Mouse (Mus musculus) ovary, postnatal 10 days (tissue): ENCODE measurements around the gene Card10.

ENCODE experiments used
- DNase-seq: peaks from one replicate; pipeline ENCODE4 v3.0.0; 2022; ENCODE audit warnings: low spot score

The Card10 gene

DNA sequence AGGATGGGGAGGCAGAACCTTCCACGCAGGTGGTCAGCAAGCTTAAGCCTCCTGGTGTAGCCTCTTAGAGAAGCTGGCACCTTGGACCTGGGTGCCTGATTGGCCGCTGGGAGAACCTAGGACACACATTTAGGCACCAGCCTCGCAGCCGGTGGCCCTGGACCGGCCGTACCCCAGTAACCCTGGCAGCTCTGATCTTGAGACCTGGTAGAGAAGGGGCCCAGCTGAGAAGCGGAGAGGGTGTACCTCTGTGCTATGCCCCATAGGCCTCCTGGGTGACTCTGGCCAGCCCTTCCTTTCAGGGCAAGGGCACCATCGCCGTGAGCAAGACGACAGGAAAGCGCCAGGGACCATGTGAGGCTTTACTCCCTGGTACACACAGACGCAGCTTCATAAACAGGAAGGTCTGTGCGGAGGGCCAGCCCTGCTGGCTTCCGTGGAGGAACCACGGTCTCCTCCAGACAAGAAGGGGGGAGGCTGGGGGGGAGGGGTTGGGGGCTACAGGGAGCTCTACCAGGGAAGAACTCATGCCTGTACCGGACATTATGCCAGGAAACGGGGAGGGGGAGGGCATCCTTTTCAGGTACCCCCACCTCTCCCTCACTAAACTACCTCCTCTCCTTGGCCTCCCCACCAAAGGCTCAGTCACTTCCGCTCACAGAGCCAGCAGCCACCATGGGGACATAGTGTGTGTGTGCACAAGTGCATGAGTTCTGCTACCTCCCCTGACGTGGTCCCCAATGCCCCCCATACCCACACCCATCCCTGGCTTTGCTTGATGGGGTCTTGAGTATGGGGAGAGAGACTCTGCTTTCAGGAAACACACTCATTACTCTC lies 31.1 kb downstream of the Card10 start:
- no peak for DNase-seq

DNA sequence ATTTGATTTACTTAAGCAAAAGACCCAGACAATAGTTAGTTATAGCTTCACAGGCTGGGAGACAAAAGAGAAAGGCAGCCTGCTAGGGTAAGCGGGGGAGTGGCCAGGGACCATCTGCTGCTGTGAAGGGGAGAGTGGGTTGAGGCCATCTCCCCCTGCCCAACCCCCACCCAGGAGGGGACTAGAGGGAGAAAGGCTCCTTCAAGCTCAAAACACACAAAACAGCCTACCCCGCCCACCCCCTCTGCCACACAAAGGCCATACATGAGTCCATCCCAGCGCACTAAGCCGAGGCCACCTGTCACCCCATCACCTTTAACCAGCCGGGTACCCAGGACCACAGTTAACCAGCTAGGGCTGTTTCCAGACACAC lies 31.9 kb downstream of the Card10 start:
- no peak for DNase-seq

DNA sequence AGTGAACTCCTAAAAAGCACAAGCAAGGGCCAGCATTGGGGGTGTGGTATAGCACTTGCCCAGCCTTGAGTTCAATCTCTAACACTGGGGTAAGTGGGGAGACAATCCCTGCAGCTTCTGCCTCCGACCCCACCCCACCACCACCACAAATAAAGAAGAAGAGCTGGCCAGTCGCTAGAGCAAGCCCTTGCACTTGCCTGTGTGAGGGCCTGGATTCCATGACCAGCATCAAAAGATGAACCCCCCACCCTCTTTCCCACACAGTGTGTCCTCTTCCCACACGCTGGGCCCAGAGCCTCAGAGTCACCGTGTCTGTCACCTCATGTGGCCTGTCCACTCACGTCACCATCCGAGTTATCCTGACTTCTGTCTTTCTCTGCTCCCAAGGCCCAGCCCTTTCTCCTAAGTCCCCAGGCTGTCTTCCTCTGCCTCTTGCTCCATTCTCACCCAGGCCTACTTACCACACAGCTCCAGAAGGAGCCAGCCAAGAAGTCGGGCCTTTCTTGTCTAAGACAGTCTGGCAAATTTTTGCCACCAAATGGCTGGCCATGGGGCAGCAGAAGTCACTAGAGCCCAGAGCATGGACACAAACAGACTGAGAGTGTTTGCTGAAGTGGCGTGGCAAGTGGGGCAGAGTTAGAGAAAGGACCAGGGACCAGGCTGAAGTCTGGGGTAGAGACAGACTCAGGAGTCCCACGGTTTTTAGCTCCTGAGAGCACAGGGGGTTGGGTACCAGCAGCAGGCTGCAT lies 32.4 kb downstream of the Card10 start:
- no peak for DNase-seq

- no peak for DNase-seq
Observed at GRCm38 (mm10) chr15:78769064-78769463, 33.8 kb downstream of the Card10 start.

DNA sequence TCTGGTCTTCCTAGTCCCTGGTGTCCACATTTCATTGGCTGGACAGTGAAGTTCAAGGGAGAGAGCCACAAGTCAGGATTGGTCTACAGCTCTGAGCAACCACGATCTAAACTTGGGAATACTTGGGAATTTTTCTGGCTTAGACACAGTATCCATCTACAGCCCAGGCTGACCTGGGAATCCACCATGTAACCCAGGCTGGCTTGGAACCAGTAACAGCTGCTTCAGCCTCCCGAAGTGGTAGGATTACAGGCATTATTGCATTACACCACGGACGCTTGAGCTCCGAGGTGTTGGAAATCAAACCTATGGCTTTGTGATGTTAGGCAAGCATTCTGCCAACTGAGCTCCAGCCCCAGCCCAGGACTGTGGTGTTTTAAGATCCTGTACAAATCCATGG lies 39.1 kb downstream of the Card10 start:
- DNase-seq = no peak

DNA sequence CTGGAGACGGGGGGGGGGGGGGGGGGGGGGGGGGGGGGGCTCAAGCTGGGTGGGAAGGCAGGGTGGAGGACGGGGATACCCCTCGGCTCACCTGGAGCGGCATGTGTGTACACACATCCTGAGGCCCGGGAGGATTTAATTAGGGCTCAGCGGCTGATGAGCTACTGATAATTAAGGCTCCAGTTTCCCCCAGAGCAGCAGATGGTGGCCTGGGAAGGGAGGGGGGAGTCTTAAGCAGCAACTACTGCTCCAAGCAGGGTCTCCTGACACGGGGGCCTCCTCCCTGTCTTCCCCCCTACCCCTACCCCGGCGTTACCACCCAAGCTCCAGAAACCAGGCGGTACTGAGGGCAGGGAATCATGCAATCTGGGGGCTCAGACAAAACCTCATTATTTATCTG lies 39.6 kb downstream of the Card10 start:
- no peak for DNase-seq

DNA sequence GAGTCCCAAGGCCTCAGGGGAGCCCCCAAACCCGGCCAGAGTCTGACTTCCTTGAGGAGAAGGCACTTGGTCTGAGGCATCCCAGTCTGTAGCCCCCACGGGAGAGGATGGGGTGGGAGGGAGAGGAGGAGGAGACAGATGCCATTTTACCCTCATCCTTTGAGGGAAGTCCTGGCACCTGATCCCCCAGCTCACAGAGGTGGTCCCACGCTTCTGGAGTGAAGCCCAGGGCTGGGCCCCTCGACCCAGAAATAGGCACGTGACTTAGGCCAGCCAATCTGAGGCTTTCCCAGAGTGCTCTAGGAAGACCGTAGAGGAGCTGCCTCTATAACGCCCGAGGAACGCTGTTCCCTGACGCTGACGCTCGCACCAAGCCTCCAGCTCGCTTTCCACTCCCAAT lies 41.7 kb downstream of the Card10 start:
- DNase-seq = no peak

GRCm38 (mm10) chr15:78758132-78758531 lies 44.7 kb downstream of the Card10 start:
- no peak for DNase-seq

GRCm38 (mm10) chr15:78755966-78756725 lies 46.7 kb downstream of the Card10 start:
- DNase-seq = no peak

GRCm38 (mm10) chr15:78755226-78755625 lies 47.6 kb downstream of the Card10 start:
- no peak for DNase-seq

GRCm38 (mm10) chr15:78754144-78754543 lies 48.7 kb downstream of the Card10 start:
- DNase-seq = no peak

DNA sequence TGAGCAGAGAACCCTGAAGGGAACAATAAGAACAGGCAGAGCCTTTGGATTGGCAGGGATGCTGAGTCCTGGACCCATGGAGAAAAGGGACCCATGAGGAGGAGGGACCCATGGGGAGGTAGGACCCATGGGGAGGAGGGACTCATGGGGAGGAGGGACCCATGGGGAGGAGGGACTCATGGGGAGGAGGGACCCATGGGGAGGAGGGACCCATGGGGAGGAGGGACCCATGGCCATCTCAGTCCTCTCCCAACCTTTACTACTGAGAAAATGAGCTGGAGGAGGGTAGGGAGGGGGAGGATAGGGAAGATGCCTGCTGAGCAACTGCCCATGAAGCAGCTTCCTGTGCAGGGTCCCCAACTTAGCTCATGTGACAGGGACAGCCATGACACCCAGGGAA lies 49.9 kb downstream of the Card10 start:
- DNase-seq = no peak

GRCm38 (mm10) chr15:78750608-78751350 lies 52.1 kb downstream of the Card10 start:
- DNase-seq = no peak

- no peak for DNase-seq
Observed at GRCm38 (mm10) chr15:78749855-78750254, 53.0 kb downstream of the Card10 start.

GRCm38 (mm10) chr15:78744206-78744605 lies 58.6 kb downstream of the Card10 start:
- peak; percentile 73 for DNase-seq

- no peak for DNase-seq
Observed at GRCm38 (mm10) chr15:78742831-78743230, 60.0 kb downstream of the Card10 start.

- no peak for DNase-seq
Observed at GRCm38 (mm10) chr15:78740662-78741061, 62.2 kb downstream of the Card10 start.

DNA sequence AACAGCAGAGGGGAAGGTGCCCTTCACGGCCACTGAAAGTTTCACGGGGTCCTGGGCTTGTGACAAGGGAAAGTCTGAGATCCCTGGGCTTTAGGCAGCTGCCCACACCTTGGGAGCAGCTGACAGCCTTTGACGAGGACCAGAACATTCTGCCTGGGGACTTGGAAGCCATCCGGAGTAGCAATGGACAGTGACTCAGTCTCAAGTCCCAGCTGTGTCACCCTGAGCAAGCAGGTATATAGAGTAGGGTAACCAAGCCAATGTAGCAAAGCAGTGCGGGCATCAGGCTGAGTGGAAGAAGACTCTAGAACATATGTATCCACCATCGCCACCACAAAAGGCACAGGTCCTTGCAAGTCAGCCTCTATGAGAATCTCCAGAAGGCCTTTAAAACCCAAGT lies 65.7 kb downstream of the Card10 start:
- DNase-seq = no peak

DNA sequence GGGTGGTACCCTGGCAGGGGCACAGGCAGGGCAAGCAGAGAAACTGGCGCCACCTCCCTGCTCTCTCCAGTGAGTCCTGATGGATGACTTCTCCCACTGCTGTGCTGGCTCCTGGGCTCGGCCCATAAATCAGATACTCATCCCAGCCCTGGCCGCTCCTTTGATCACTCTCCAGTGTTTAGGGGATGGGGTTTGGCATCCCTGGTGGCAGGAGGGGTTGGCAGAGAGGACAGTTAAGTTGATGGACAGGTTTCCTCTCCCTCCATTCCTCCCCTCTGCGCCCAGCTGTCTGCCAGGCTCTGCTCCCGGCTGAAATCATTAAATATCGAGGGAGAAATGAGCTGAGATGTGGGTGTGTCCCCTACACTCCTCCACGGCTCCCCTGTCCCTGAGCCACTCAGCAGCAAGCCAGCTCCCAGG lies 66.2 kb downstream of the Card10 start:
- no peak for DNase-seq

DNA sequence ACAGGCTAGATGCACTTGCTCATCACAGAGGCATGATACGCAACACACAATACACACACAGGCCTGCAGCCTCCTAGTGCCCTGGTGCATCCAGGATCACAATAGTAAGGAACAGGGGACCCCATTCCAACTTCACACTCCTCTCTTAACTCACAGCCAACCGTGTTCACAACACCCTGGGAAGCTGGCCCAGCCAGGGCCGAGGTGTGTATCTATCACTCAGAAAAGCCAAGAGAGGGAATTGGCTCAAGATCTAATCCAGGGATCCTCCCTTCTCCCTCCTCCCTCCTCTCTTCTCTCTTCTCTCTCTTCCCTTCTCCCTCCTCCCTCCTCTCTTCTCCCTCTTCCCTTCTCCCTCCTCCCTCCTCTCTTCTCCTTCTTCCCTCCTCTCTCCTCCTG lies 66.7 kb downstream of the Card10 start:
- DNase-seq = no peak

DNA sequence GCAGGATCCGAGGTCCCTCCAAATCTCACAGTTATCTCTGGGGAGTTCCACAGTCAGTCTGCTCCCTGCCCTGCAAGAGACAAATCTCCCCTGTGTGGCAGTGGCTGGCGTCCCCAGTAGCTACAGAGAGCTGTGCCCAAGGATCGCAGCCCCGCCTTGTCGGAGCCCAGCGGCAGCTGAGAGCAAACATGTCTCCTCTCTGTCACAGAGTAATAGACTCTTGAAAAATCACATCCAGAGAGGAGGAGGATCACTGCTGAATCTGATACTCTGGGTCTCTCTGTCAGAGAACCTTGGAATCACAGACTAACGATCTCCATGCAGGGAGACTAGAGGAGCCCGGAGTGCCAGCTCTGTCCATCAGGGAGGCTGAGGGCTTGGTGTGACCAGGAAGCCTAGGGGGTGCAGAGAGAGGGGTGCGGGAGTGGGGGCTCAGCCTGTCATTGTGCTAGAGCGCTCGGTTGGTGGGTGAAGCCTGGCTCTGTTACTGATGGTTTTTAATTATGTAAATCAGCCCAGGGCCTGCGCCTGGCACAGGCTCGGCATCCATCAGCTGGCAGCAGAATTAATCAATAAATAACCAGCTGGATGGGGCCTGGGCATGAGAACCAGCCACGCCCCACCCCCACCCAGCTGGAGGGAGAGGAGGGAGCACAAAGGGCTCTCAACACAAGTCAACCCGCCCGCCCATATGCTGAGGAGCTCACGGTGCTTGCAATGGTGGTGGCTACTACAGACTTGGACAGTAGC lies 67.2 kb downstream of the Card10 start:
- no peak for DNase-seq
